Mouse (Mus musculus) heart, embryonic 13.5 days (tissue): ENCODE measurements at regions not wholly inside any gene's neighbourhood (a gene's known extent, or its start where the extent isn't known, plus 50 kb on each side); places are given as distances from the start of the nearest gene placed in this dataset.

Experiments used
- ATAC-seq: fragments of 200-750 bp; cut with Nextera tagmentation; 2 replicates; pipeline ENCODE4 v1.8.0; 2017; ENCODE audit warnings: moderate TSS enrichment; ENCODE audit not compliant: insufficient number of reproducible peaks, low FRiP score, low TSS enrichment; ENCODE audit errors: extremely low read depth
- H3K27ac ChIP-seq: fragments of 300-500 bp; sonication (generic); replicated peaks from 2 replicates; pipeline ENCODE4 v1.5.1; 2015; ENCODE audit warnings: moderate library complexity, mild to moderate bottlenecking, inconsistent platforms
- H3K27me3 ChIP-seq: fragments of 300-500 bp; sonication (generic); replicated peaks from 2 replicates; pipeline ENCODE4 v1.6.1; 2015; ENCODE audit warnings: mild to moderate bottlenecking, inconsistent platforms
- H3K36me3 ChIP-seq: fragments of 300-500 bp; sonication (generic); 2 replicates; pipeline ENCODE4 v1.6.1; 2015; ENCODE audit warnings: mild to moderate bottlenecking, inconsistent platforms
- H3K4me1 ChIP-seq: fragments of 300-500 bp; sonication (generic); 2 replicates; pipeline ENCODE4 v1.6.1; 2015; ENCODE audit warnings: inconsistent platforms
- H3K4me2 ChIP-seq: fragments of 300-500 bp; sonication (generic); 2 replicates; pipeline ENCODE4 v1.6.1; 2015; ENCODE audit warnings: inconsistent platforms, mild to moderate bottlenecking, moderate library complexity
- H3K4me3 ChIP-seq: fragments of 300-500 bp; sonication (generic); 2 replicates; pipeline ENCODE4 v1.5.1; 2015; ENCODE audit warnings: moderate library complexity, mild to moderate bottlenecking, inconsistent platforms
- H3K9ac ChIP-seq: fragments of 300-500 bp; sonication (generic); 2 replicates; pipeline ENCODE4 v1.6.1; 2015; ENCODE audit warnings: inconsistent platforms, mild to moderate bottlenecking, moderate library complexity
- H3K9me3 ChIP-seq: fragments of 300-500 bp; sonication (generic); 2 replicates; pipeline ENCODE4 v1.6.1; 2016; ENCODE audit warnings: inconsistent platforms
- WGBS: fragments of 180-500 bp; shearing (Covaris S2); methylation state at CpG from one replicate; pipeline ENCODE4 v1.1.7; 2015; ENCODE audit warnings: mixed read lengths; 5-methylcytosine and 5-hydroxymethylcytosine counted together

- Histone ChIP-seq H3K9me3 (no peaks in the 10 kb centered on the region), H3K27me3 (no peaks in the 10 kb centered on the region), H3K4me2 (no peak overlapping the region), H3K9ac (no peak overlapping the region), H3K36me3 (no peaks in the 10 kb centered on the region), H3K4me3 (no peak overlapping the region), H3K4me1 (no peaks in the 10 kb centered on the region), H3K27ac (no peak overlapping the region)
- 60% methylated on average over 3 of the region's 3 CpGs for WGBS
- ATAC-seq: no peak
Measured at GRCm38 (mm10) chr6:93422906-93423305, 479.6 kb upstream of the Adamts9 start.

GRCm38 (mm10) chr6:93422253-93422652 lies 479.0 kb upstream of the Adamts9 start:
- Histone ChIP-seq H3K4me3 (no peak overlapping the region), H3K27me3 (no peaks in the 10 kb centered on the region), H3K27ac (no peak overlapping the region), H3K4me1 (no peaks in the 10 kb centered on the region), H3K36me3 (no peaks in the 10 kb centered on the region), H3K9me3 (no peaks in the 10 kb centered on the region), H3K4me2 (no peak overlapping the region), H3K9ac (no peak overlapping the region)
- WGBS: 49% methylated on average over 4 of the region's 4 CpGs
- no peak for ATAC-seq

- Histone ChIP-seq H3K4me1 (peaks cover 5% of the 10 kb centered on the region), H3K27ac (no peak overlapping the region), H3K9me3 (no peaks in the 10 kb centered on the region), H3K27me3 (no peaks in the 10 kb centered on the region), H3K36me3 (no peaks in the 10 kb centered on the region), H3K4me3 (no peak overlapping the region), H3K4me2 (no peak overlapping the region), H3K9ac (no peak overlapping the region)
- 89% methylated on average over 6 of the region's 6 CpGs for WGBS
- no peak for ATAC-seq
Measured at GRCm38 (mm10) chr6:93417625-93418024, 474.3 kb upstream of the Adamts9 start.

GRCm38 (mm10) chr6:93416006-93416405 lies 472.7 kb upstream of the Adamts9 start:
- no peaks in the 10 kb centered on the region for H3K36me3 ChIP-seq
- no peak overlapping the region for H3K4me3 ChIP-seq
- H3K27me3 ChIP-seq: no peaks in the 10 kb centered on the region
- H3K9me3 ChIP-seq: no peaks in the 10 kb centered on the region
- H3K9ac ChIP-seq: no peak overlapping the region
- peaks cover 5% of the 10 kb centered on the region for H3K4me1 ChIP-seq
- ATAC-seq: no peak
- no peak overlapping the region for H3K4me2 ChIP-seq
- H3K27ac ChIP-seq: 0 out of 2 replicates have a peak overlapping the region, but pooled peaks have one; percentile 13
- 13% methylated on average over 1 of the region's 1 CpGs for WGBS

DNA sequence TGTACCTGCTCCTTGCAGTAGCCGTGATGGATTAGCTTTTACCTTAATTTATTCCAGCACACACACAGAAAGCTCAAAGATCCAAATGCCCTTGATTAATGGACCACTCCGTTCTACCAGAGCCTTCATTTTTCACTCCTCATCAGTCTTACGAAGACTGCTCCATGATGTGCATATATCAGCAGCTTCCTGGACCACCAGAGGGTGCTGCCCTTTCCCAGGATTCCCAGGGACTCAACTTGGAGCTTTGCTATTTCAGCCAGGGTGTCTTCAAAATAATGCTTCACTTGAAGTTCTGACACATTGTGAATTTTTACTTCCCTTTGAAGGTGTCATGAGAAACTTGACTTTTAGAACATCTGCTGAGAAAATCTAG lies 467.8 kb upstream of the Adamts9 start:
- H3K9me3 ChIP-seq: no peaks in the 10 kb centered on the region
- no peak overlapping the region for H3K9ac ChIP-seq
- peaks cover 9% of the 10 kb centered on the region for H3K4me1 ChIP-seq
- no peak for ATAC-seq
- 59% methylated on average over 3 of the region's 3 CpGs for WGBS
- H3K36me3 ChIP-seq: no peaks in the 10 kb centered on the region
- no peak overlapping the region for H3K27ac ChIP-seq
- H3K4me3 ChIP-seq: no peak overlapping the region
- H3K27me3 ChIP-seq: no peaks in the 10 kb centered on the region
- no peak overlapping the region for H3K4me2 ChIP-seq

DNA sequence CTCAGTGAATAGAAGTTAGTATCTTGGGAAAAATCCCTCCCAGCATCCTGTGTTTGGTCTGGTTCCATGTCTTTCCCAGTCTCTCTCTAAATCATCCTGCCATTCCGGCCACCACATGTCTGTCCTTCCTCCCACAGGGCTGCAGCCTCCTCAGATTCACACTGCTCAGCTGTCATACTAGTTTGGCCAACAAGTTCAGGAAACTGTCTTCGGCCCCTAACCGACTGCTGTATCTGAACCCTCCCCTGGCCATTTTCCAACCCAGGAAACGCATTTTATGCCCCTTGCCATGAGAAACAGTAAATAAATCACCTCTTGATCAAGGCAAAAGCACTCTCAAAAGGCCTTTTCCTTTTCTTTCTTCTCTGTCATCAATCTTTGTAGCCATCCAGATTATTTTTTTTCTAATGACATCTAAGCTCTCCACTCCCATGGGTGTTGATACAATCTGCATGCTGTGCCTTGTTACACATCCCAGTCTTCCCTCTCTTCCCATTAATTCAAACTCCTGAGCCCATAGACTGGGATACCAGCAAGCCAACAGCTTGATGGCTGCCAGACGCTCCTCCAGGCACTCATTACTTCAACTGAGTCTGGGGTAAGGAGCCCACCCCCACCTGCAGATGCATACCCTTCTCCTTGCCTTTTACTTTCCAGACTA lies 467.3 kb upstream of the Adamts9 start:
- Histone ChIP-seq H3K9me3 (no peaks in the 10 kb centered on the region), H3K9ac (no peak overlapping the region), H3K4me3 (no peak overlapping the region), H3K27ac (no peak overlapping the region), H3K4me1 (peaks cover 5% of the 10 kb centered on the region; the same call in 1 of the 2 replicates), H3K27me3 (no peaks in the 10 kb centered on the region), H3K4me2 (no peak overlapping the region), H3K36me3 (no peaks in the 10 kb centered on the region)
- WGBS: 48% methylated on average over 5 of the region's 5 CpGs
- no peak for ATAC-seq

GRCm38 (mm10) chr6:93398551-93398950 lies 455.3 kb upstream of the Adamts9 start:
- Histone ChIP-seq H3K9me3 (no peaks in the 10 kb centered on the region), H3K4me2 (no peak overlapping the region), H3K4me1 (peaks cover 20% of the 10 kb centered on the region), H3K27me3 (no peaks in the 10 kb centered on the region), H3K9ac (no peak overlapping the region), H3K4me3 (no peak overlapping the region), H3K36me3 (no peaks in the 10 kb centered on the region), H3K27ac (no peak overlapping the region)
- ATAC-seq: no peak
- whole genome bisulfite sequencing: 57% methylated on average over 2 of the region's 2 CpGs

- no peak overlapping the region for H3K9ac ChIP-seq
- no peak overlapping the region for H3K4me3 ChIP-seq
- H3K4me1 ChIP-seq: peaks cover 20% of the 10 kb centered on the region
- no peak overlapping the region for H3K27ac ChIP-seq
- WGBS: 42% methylated on average over 5 of the region's 5 CpGs
- ATAC-seq: no peak
- H3K36me3 ChIP-seq: no peaks in the 10 kb centered on the region
- H3K9me3 ChIP-seq: no peaks in the 10 kb centered on the region
- no peak overlapping the region for H3K4me2 ChIP-seq
- H3K27me3 ChIP-seq: no peaks in the 10 kb centered on the region
Measured at GRCm38 (mm10) chr6:93397074-93397473, 453.8 kb upstream of the Adamts9 start.

DNA sequence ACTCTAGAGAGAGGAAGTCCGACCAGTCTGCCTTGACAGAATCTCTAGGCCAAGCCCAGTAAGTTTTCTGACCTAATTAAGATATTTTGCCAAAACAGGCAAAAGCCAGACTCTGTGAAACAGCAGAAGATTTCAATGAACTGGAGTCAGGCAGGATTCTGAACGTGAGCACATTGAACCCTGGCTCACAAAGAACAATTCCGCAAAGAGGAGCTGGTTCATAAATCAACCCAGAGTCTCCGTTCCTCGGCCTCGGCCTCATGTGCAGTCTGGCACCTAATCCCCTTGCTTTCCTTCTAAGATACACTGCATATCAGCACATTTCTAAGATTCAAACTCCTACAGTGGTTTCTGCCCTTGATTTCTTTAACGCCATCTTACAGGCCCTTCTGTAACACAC lies 452.7 kb upstream of the Adamts9 start:
- H3K27me3 ChIP-seq: no peaks in the 10 kb centered on the region
- no peaks in the 10 kb centered on the region for H3K9me3 ChIP-seq

GRCm38 (mm10) chr6:93395296-93395695 lies 452.0 kb upstream of the Adamts9 start:
- WGBS: 33% methylated on average over 6 of the region's 6 CpGs
- no peaks in the 10 kb centered on the region for H3K36me3 ChIP-seq
- H3K27ac ChIP-seq: no peak overlapping the region
- H3K4me2 ChIP-seq: no peak overlapping the region
- H3K4me3 ChIP-seq: no peak overlapping the region
- H3K9me3 ChIP-seq: no peaks in the 10 kb centered on the region
- no peak overlapping the region for H3K9ac ChIP-seq
- H3K27me3 ChIP-seq: no peaks in the 10 kb centered on the region
- peaks cover 24% of the 10 kb centered on the region for H3K4me1 ChIP-seq
- ATAC-seq: no peak

More for the DNA sequence above, 452.7 kb upstream of the Adamts9 start:
- H3K9ac ChIP-seq: no peak overlapping the region
- H3K27ac ChIP-seq: no peak overlapping the region
- no peak overlapping the region for H3K4me3 ChIP-seq
- no peaks in the 10 kb centered on the region for H3K36me3 ChIP-seq
- no peak overlapping the region for H3K4me2 ChIP-seq
- H3K4me1 ChIP-seq: peaks cover 24% of the 10 kb centered on the region
- no peak for ATAC-seq
- 71% methylated on average over 7 of the region's 7 CpGs for WGBS

DNA sequence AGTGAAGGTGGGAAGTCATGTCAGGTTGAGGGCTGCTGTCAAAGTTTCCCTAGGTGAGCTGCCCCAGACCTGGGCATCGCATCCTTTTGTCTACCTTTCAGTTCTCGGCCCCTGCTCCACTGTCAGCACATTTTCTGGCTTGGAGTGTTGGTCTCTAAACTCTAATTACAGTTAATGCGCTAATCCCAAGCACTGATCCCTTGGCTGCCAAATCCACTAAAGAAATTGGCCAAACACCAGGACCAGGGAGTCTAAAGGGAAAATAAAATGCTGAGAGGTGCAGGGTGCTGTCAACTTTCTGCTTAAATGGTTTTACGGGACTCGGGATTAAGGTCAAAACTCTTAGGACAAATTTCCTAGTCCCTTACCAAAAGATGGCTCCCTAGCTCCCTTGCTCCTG lies 450.3 kb upstream of the Adamts9 start:
- ATAC-seq: no peak
- 84% methylated on average over 5 of the region's 5 CpGs for WGBS
- H3K4me3 ChIP-seq: no peak overlapping the region

GRCm38 (mm10) chr6:93392402-93392801 lies 449.1 kb upstream of the Adamts9 start:
- no peak overlapping the region for H3K4me2 ChIP-seq
- H3K27me3 ChIP-seq: no peaks in the 10 kb centered on the region
- no peak overlapping the region for H3K9ac ChIP-seq
- no peak for ATAC-seq
- H3K4me3 ChIP-seq: no peak overlapping the region
- H3K27ac ChIP-seq: no peak overlapping the region
- no peaks in the 10 kb centered on the region for H3K9me3 ChIP-seq
- no peaks in the 10 kb centered on the region for H3K36me3 ChIP-seq
- WGBS: 75% methylated on average over 6 of the region's 6 CpGs
- H3K4me1 ChIP-seq: peaks cover 24% of the 10 kb centered on the region

More for the DNA sequence above, 450.3 kb upstream of the Adamts9 start:
- Histone ChIP-seq H3K9ac (no peak overlapping the region), H3K4me2 (no peak overlapping the region), H3K4me1 (peaks cover 24% of the 10 kb centered on the region), H3K36me3 (no peaks in the 10 kb centered on the region), H3K27ac (no peak overlapping the region), H3K9me3 (no peaks in the 10 kb centered on the region), H3K27me3 (no peaks in the 10 kb centered on the region)
